Mouse (Mus musculus) lung, postnatal 0 days (tissue): ENCODE results near the gene Klf15.

Source experiments
- CTCF ChIP-seq: IDR thresholded peaks from 2 replicates; pipeline ENCODE4 v1.5.1; 2016; ENCODE audit warnings: antibody characterized with exemption, mild to moderate bottlenecking
- EP300 ChIP-seq: IDR thresholded peaks from 2 replicates; pipeline ENCODE4 v1.6.1; 2016; ENCODE audit warnings: antibody characterized with exemption, mild to moderate bottlenecking, control low read depth

DNA sequence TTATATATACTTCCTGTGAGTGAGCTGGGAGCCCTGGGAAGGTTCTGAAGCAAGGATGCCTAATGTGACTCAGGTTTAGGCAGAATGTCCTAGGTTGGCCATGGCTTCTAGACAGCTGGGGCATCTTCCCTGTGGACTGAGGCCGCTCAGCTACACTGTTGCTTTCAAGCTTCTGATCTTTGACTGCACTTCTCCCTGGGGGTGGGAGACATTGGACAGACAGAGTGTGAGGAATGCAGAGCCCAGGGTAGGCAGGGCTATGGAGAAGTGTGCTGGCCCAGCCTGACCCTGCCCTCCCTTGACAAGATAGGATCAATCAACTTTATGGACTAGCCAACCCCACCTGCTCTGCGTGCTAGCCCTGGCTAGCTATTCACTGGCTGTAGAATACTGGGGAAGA lies 1.2 kb upstream of the Klf15 start:
- TF ChIP-seq CTCF: no peak
- no peak for TF ChIP-seq EP300
